Mouse (Mus musculus): ENCODE data around the gene Taf6l.

Gene Taf6l

GRCm38 (mm10) chr19:8790171-8790570 lies 4.0 kb upstream of the Taf6l start:
- DNase-seq (ENCODE audit: low read depth, low spot score), result no peak

GRCm38 (mm10) chr19:8789171-8789570 lies 3.0 kb upstream of the Taf6l start:
- no peak for DNase-seq (ENCODE audit: low read depth, low spot score)

- DNase-seq (ENCODE audit: low read depth, low spot score), result no peak
Measured at GRCm38 (mm10) chr19:8788521-8788920, 2.3 kb upstream of the Taf6l start.

- no peak for DNase-seq (ENCODE audit: low read depth, low spot score)
Measured at GRCm38 (mm10) chr19:8774951-8775421, 11.2 kb downstream of the Taf6l start.

GRCm38 (mm10) chr19:8774086-8774835 lies 12.0 kb downstream of the Taf6l start, which contains the start of gene Tmem179b:
Gene Tmem179b, minus strand, starts transcription at chr19:8774467.
- DNase-seq (ENCODE audit: low read depth, low spot score), result peak; percentile 96

GRCm38 (mm10) chr19:8773409-8773808 lies 12.8 kb downstream of the Taf6l start:
- DNase-seq (ENCODE audit: low read depth, low spot score), result no peak

- no peak for DNase-seq (ENCODE audit: low read depth, low spot score)
Measured at GRCm38 (mm10) chr19:8772996-8773395, 13.2 kb downstream of the Taf6l start.

GRCm38 (mm10) chr19:8770567-8771270 lies 15.5 kb downstream of the Taf6l start, which contains the start of gene Tmem223:
Gene Tmem223, plus strand, starts transcription at chr19:8770996.
- peak; percentile 90 for DNase-seq (ENCODE audit: low read depth, low spot score)

- DNase-seq (ENCODE audit: low read depth, low spot score), result no peak
Measured at GRCm38 (mm10) chr19:8765562-8765961, 20.7 kb downstream of the Taf6l start.

- no peak for DNase-seq (ENCODE audit: low read depth, low spot score)
Measured at GRCm38 (mm10) chr19:8763276-8763675, 22.9 kb downstream of the Taf6l start.

- DNase-seq (ENCODE audit: low read depth, low spot score), result peak; percentile 25
Measured at GRCm38 (mm10) chr19:8760757-8761156, 25.5 kb downstream of the Taf6l start.

- no peak for DNase-seq (ENCODE audit: low read depth, low spot score)
Measured at GRCm38 (mm10) chr19:8758899-8759298, 27.3 kb downstream of the Taf6l start.

GRCm38 (mm10) chr19:8757471-8757998 lies 28.7 kb downstream of the Taf6l start:
- peak; percentile 72 for DNase-seq (ENCODE audit: low read depth, low spot score)

- DNase-seq (ENCODE audit: low read depth, low spot score), result peak; percentile 96
Measured at GRCm38 (mm10) chr19:8756635-8757387, 29.4 kb downstream of the Taf6l start, which contains the start of gene Nxf1. Gene Nxf1, plus strand, starts transcription at chr19:8757073.

GRCm38 (mm10) chr19:8755652-8756051 lies 30.6 kb downstream of the Taf6l start:
- no peak for DNase-seq (ENCODE audit: low read depth, low spot score)

GRCm38 (mm10) chr19:8747368-8747767 lies 38.8 kb downstream of the Taf6l start:
- peak; percentile 46 for DNase-seq (ENCODE audit: low read depth, low spot score)

GRCm38 (mm10) chr19:8745382-8745781 lies 40.8 kb downstream of the Taf6l start:
- DNase-seq (ENCODE audit: low read depth, low spot score), result no peak

GRCm38 (mm10) chr19:8742176-8742575 lies 44.0 kb downstream of the Taf6l start:
- DNase-seq (ENCODE audit: low read depth, low spot score), result peak; percentile 34

- DNase-seq (ENCODE audit: low read depth, low spot score), result peak; percentile 99
Measured at GRCm38 (mm10) chr19:8741243-8741869, 44.9 kb downstream of the Taf6l start, which contains the start of gene Stx5a. Gene Stx5a, plus strand, starts transcription at chr19:8741413.

- DNase-seq (ENCODE audit: low read depth, low spot score), result no peak
Measured at GRCm38 (mm10) chr19:8740603-8741002, 45.6 kb downstream of the Taf6l start, which contains the start of gene 1700092M07Rik. Gene 1700092M07Rik, plus strand, starts transcription at chr19:8740718.

GRCm38 (mm10) chr19:8739646-8740045 lies 46.6 kb downstream of the Taf6l start:
- no peak for DNase-seq (ENCODE audit: low read depth, low spot score)

All from CD4-positive helper T cell, adult 2 months (primary cell).